Mouse (Mus musculus) embryonic stem cell, embryonic (primary cell): ENCODE measurements around the gene Csta1.
"Not testable (repeated sequence)": the region's sequence is repeated elsewhere in the genome, so short reads cannot be mapped to it uniquely, and the experiment has no call there.

ENCODE experiments used
- CTCF ChIA-PET, 4 experiments: fragments of 300-600 bp in 2 of 4; fragments of 350-600 bp in 2 of 4; sonication (Branson Sonifier 250); formaldehyde crosslinking; loops; one replicate each; lab custom pipeline; 2022; ENCODE audit warnings: inconsistent platforms in 2 of 4; lab: Charles Lee
- POLR2A ChIA-PET, 4 experiments: fragments of 300-600 bp in 2 of 4; fragments of 350-600 bp in 2 of 4; sonication (Branson Sonifier 250); formaldehyde crosslinking; loops; one replicate each; lab custom pipeline; 2022; ENCODE audit warnings: antibody characterized with exemption in 4 of 4, inconsistent platforms in 1 of 4; lab: Charles Lee

Gene Csta1

DNA sequence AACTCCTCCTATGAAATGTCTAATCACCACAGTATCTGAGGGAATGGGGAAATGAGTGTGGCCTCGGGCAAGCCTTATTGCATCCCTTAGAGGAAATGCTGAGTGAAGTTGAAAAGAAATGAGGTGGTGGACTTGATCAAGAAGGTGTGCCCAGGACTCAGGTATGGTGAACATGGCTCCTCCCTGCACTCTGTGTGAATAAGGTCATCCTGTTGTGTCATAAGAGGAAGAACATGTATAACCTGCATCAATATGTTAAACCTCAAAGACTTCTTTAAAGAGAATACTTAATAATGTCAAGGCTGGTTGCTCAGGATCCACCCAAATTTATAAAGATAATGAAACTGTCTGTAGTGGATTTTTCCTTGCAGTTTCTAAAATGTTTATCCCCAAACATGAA is at the start of gene Csta1:
Gene Csta1 (minus strand): TSS at position 101 of the 400 bp plus-strand sequence.
- ChIA-PET CTCF (no interaction called here), POLR2A (no interaction called here)

DNA sequence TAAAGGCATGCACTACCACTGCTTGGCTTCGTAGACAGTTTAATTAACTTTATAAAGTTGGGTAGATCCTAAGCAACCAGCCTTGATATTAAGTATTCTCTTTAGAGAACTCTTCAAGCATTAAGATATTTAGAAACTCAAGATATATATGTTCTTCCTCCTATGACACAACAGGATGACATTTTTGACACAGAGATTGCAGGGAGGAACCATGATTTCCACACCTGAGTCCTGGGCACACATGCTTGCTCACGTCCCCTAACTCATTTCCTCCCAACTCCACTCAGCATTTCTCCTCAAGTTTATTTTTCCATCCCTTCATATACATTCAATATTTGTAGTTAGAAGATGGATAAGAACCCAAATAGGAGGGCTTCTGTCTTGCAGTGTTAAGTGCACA is 48.9 kb upstream of the Csta1 start:
- CTCF ChIA-PET, result no interaction called here
- POLR2A ChIA-PET, result no interaction called here

DNA sequence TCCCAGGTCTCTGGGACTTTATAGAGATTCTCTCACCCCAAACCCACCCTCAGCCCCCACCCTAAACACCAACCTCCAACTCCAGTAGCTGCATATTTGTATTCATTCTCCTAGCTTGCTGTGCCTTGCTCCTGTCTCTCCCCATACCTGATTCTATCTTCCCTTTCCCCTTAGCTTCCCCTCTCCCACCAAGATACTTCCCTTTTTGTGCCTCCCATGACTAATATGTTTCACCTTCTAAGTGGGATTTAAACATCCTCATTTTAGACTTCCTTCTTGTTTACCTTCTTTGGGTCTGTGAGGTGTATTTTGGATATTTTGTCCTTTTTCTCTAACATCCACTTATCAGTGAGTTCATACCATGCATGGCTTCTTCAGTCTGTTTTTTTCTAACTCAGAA is 45.1 kb upstream of the Csta1 start:
- ChIA-PET CTCF (no interaction called here), POLR2A (interaction anchor here in 1 of 4 experiments (0.5 to 0.6 kb wide), 2 partner anchors 12 to 95 kb away, joined by 3 read pairs; no protein-coding TSS in a partner anchor)

- POLR2A ChIA-PET, CTCF ChIA-PET: not testable (repeated sequence)
Measured at GRCm38 (mm10) chr16:36167841-36168240, 36.8 kb upstream of the Csta1 start.

GRCm38 (mm10) chr16:36156402-36156975 is 25.4 kb upstream of the Csta1 start, which contains the start of gene Stfa2l1:
Stfa2l1 (plus strand) TSS chr16:36156811.
- CTCF ChIA-PET, result no interaction called here

GRCm38 (mm10) chr16:36138201-36138600 is 7.2 kb upstream of the Csta1 start:
- POLR2A ChIA-PET, result interaction anchor here in 1 of 4 experiments (0.7 kb wide), 1 partner anchor 56 kb away, joined by 4 read pairs; no protein-coding TSS in a partner anchor
- CTCF ChIA-PET, result no interaction called here

More at GRCm38 (mm10) chr16:36156402-36156975, 25.4 kb upstream of the Csta1 start, which contains the start of gene Stfa2l1:
- POLR2A ChIA-PET, result no interaction called here

DNA sequence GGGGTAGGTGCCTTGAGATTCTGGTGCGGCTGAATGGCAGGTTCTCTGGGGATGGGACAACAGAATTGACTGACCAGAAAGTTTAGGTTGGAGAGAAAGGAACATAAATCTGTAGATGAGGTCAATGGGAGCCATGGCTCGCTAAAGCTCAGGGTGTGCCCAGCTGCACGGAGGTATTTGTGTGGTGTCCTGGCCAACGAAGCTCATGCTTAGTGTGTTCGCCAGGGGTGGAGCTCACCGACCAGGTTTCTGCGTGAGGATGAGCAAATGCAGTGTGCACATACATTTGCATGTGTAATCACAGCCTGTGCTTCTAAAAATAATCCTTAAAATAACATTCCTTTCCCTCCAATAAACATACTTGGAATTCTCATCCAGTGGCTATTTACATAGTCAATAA is 2.9 kb downstream of the Csta1 start:
- ChIA-PET POLR2A (interaction anchor here in 3 of 4 experiments (0.7 to 0.9 kb wide), 4 partner anchors 12 to 422 kb away, joined by 3 to 7 read pairs (median 3); no protein-coding TSS in a partner anchor), CTCF (no interaction called here)

DNA sequence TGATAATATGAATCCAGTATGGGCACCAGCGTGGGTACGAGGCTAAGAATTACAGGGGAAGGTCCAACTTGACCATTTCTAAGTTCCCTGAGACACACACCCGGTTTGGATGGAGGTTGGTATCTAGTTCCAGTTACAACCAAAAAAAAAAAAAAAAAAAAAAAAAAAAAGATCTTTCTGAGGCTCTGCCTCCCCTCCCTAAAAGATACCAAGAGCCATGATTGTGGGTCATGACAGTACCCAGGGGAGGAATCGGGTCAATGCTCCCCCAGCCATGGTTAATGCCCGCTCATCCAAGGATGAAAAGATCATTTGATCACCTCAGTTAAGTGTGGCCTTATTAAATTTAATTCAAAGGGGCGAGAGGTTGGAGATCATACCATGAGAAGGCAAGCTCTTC is 15.3 kb downstream of the Csta1 start:
- CTCF ChIA-PET, result not testable (repeated sequence)
- POLR2A ChIA-PET, result interaction anchor here in 3 of 4 experiments (0.6 to 1.5 kb wide), 5 partner anchors 12 to 29 kb away, joined by 3 read pairs; no protein-coding TSS in a partner anchor

GRCm38 (mm10) chr16:36111486-36111885 is 19.6 kb downstream of the Csta1 start:
- CTCF ChIA-PET, POLR2A ChIA-PET: not testable (repeated sequence)

GRCm38 (mm10) chr16:36102211-36102610 is 28.8 kb downstream of the Csta1 start:
- ChIA-PET CTCF (interaction anchor here in 1 of 4 experiments (0.6 kb wide), 1 partner anchor 139 kb away, joined by 8 read pairs; no protein-coding TSS in a partner anchor), POLR2A (interaction anchor here in 2 of 4 experiments (0.6 to 1.7 kb wide), 8 partner anchors 9 to 460 kb away, joined by 3 to 7 read pairs (median 4); partner anchors contain the start of genes Ccdc58 (in 1 of the 2) and Fam162a (in 1 of the 2))

DNA sequence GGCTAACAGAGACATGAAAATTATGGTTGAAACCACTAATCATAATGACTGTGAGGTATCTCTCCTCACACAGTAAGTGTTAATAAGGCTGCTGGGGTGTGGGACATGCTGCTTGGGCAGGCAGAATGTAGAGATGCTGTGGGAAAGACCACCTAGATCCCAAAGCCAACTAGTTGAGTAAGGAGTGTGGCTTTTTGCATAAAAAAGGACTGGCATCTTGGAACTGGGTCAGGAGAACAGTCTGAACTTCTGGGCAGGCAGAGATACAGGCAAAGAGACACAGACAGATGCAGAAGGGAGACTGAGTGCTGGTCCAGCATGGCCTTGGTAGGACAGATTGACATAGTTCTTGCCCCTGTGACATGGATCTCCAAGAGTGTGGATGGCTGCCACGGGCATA is 29.5 kb downstream of the Csta1 start:
- CTCF ChIA-PET, result no interaction called here
- POLR2A ChIA-PET, result interaction anchor here in 2 of 4 experiments (1.3 to 1.7 kb wide), 4 partner anchors 12 to 119 kb away, joined by 3 to 7 read pairs (median 5); partner anchors contain the start of genes Ccdc58 (in 1 of the 2) and Fam162a (in 1 of the 2)

GRCm38 (mm10) chr16:36097813-36098499 is 33.1 kb downstream of the Csta1 start:
- CTCF ChIA-PET, result not testable (repeated sequence)
- POLR2A ChIA-PET, result interaction anchor here in 2 of 4 experiments (0.9 to 2.0 kb wide), 4 partner anchors 10 to 18 kb away, joined by 3 to 9 read pairs (median 3); no protein-coding TSS in a partner anchor

DNA sequence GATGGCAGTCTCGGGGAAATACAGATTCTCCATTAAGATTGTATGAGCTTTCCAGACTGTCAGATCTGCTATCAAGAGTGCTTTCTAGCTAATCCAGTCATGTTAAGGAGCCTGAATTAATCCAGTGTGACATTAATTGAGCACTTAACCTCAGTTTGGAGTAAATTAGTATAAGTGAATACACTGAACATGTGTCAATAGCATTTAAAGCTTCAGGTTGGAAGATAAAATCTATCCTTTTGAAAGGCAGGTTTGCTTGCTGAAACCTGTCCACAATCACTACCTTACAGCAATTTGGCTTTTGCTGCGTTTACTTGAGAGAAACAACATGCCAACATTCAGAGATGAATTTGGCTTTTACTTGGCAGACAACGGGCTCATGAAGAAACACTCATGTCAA is 37.0 kb downstream of the Csta1 start:
- ChIA-PET CTCF (no interaction called here), POLR2A (interaction anchor here in 2 of 4 experiments (0.6 to 1.4 kb wide), 3 partner anchors 9 to 198 kb away, joined by 3 to 4 read pairs (median 3); no protein-coding TSS in a partner anchor)

GRCm38 (mm10) chr16:36090785-36091509 is 40.1 kb downstream of the Csta1 start:
- ChIA-PET POLR2A (interaction anchor here in 1 of 4 experiments (0.6 to 5.0 kb wide), 5 partner anchors 9 to 535 kb away, joined by 3 to 25 read pairs (median 4); no protein-coding TSS in a partner anchor), CTCF (no interaction called here)

DNA sequence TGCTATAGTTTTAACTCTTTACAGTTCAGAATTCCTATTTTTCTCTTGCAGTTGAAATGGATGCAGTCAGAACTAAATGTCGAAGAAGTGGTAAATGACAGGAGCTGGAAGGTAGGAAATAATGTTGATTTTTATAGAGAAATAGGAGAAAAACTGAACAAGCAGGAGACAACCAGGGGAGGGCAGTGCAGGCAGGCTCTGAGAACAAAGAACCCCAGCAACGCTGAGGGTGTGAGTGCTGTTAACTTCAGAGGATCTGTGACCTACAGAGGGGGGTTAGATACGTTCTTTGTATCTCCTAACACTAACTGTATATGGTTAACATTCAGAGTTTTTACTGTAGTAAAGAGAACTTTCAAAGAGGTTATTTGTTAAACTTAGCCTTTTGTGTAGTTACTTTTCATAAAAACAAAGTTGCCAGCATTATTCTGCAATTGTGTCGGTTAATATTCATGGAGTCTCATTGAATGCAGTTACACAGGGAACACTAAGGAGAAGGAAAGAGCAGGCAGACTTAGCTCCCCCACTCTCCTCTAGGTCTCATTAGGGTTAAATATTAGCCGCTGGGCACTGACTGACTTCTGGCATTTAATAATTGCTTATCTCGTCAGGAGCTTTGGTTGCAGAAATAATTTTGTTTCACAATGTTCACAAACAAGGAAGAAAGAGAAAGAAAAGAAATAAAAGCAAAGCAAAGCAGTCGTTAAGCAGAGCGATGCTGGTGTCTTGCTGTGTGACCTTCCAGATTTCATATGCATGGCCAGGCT is 41.0 kb downstream of the Csta1 start:
- CTCF ChIA-PET, result no interaction called here
- POLR2A ChIA-PET, result interaction anchor here in 2 of 4 experiments (0.6 to 6.8 kb wide), 11 partner anchors 8 to 536 kb away, joined by 3 to 48 read pairs (median 5); partner anchors contain the start of genes Ccdc58 (in 2 of the 2) and Fam162a (in 2 of the 2)

- ChIA-PET CTCF (interaction anchor here in 1 of 4 experiments (0.8 kb wide), 1 partner anchor 548 kb away, joined by 3 read pairs; the partner anchor contains the start of gene Sema5b), POLR2A (interaction anchor here in 3 of 4 experiments (0.6 to 6.8 kb wide), 13 partner anchors 8 to 381 kb away, joined by 3 to 48 read pairs (median 5); partner anchors contain the start of genes Ccdc58 (in 2 of the 3) and Fam162a (in 2 of the 3))
Measured at GRCm38 (mm10) chr16:36089065-36089464, 42.0 kb downstream of the Csta1 start.

DNA sequence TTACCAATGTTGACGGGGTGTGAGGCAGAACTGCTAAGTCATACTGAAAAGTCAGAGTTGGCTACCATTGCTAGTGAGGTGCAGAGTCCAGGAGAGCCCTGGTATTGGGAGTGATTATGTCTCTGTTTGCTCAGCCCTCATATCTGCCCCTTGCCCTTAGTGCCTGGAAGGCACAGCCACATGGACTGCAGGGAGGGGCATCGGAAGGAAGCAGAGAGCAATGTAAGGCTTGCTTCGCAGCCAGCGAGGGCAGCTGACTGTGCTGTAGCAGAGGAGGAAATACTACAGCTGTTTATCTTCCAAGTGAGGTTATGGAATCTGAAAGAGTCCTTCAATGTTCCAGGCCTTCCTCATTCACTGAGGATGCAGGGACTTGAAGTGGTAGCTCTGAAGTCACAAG is 43.2 kb downstream of the Csta1 start:
- ChIA-PET POLR2A (interaction anchor here in 3 of 4 experiments (0.6 to 6.8 kb wide), 12 partner anchors 8 to 104 kb away, joined by 3 to 48 read pairs (median 6); partner anchors contain the start of genes Ccdc58 (in 2 of the 3) and Fam162a (in 2 of the 3)), CTCF (no interaction called here)
